Mouse (Mus musculus) bone marrow, adult 2 months (tissue): ENCODE data around the gene Aire. TPM values are rescaled to one million over a fixed set of nuclear protein-coding genes. Genes with fewer than 3 reads are reported as not detected.

ENCODE experiments used
- H3K27ac ChIP-seq: fragments of 200-500 bp; 2 replicates; pipeline ENCODE4 v1.5.1; 2012; ENCODE audit warnings: low read depth, mild to moderate bottlenecking, control low read depth, inconsistent platforms, low read length; ENCODE audit not compliant: control insufficient read depth, poor library complexity, insufficient read depth
- H3K4me1 ChIP-seq: fragments of 200-500 bp; 2 replicates; pipeline ENCODE4 v1.6.1; 2011; ENCODE audit warnings: low read length; ENCODE audit not compliant: control insufficient read depth, insufficient read depth
- H3K4me3 ChIP-seq: fragments of 200-500 bp; replicated peaks from 2 replicates; pipeline ENCODE3; 2011; ENCODE audit warnings: mild to moderate bottlenecking, low read depth, low read length, control low read depth; ENCODE audit not compliant: control insufficient read depth
- CTCF ChIP-seq: fragments of 200-500 bp; IDR thresholded peaks from 2 replicates; pipeline ENCODE4 v1.5.1; 2011; ENCODE audit warnings: low read length, control low read depth; ENCODE audit not compliant: control insufficient read depth, insufficient read depth
- POLR2A ChIP-seq: fragments of 200-500 bp; IDR thresholded peaks from 2 replicates; pipeline ENCODE4 v1.6.1; 2011; ENCODE audit warnings: low read depth, mild to moderate bottlenecking, control low read depth, low read length, borderline replicate concordance; ENCODE audit not compliant: control insufficient read depth
- WGBS: fragments of 180-500 bp; shearing (Covaris S2); methylation state at CpG from one replicate; pipeline ENCODE4 v1.1.7; 2018; 5-methylcytosine and 5-hydroxymethylcytosine counted together
- polyA plus RNA-seq: library from polyadenylated mRNA; stranded (reverse); fragments of >200 nt; gene quantifications from 2 replicates; pipeline ENCODE4 v1.2.4, GENCODE M21; 2011; ENCODE audit warnings: low replicate concordance; ENCODE audit not compliant: missing spikeins, insufficient read depth, insufficient read length

The Aire gene
- polyA plus RNA-seq, 1 experiment: not detected

GRCm38 (mm10) chr10:78084073-78084472 lies 40.7 kb upstream of the Aire start:
- TF ChIP-seq POLR2A (no peak), CTCF (no peak)
- peaks cover 3% of the 10 kb centered on the region for H3K4me1 ChIP-seq

DNA sequence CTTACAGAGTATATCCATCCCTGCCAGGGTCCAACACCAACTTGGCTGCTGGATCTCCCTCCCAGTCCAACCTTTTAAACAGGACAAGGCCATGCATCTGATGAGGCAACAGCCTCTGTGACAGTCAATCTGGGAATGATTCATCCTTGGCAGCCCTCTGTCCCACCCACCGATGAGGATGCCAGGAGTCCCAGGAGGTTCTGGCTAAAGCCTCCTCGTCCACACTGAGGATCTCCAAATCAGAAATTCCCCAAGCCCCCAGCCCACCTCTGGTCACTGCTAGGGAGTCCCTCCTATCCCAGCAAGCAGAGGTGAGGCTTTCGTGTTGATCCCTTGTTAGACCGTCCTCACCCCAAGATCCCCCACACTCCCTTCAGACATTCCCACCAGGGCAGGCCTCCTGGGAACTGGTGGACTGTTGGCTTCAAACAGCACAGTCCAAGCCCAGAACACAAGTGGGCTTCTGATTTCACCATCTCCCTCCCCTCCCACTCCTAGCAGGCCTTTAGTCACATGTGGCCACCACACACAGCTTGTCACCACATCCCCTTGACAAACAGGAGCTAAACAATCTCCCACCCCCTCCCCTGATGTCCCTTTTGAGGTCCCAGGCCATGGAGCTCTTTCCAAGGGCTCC lies 36.7 kb upstream of the Aire start:
- 74% methylated on average over 4 of the region's 4 CpGs for WGBS
- no peaks in the 10 kb centered on the region for H3K4me1 ChIP-seq
- no peak overlapping the region for H3K27ac ChIP-seq
- no peak overlapping the region for H3K4me3 ChIP-seq
- TF ChIP-seq CTCF (no peak), POLR2A (no peak)

More at GRCm38 (mm10) chr10:78084073-78084472, 40.7 kb upstream of the Aire start:
- no peak overlapping the region for H3K4me3 ChIP-seq
- no peak overlapping the region for H3K27ac ChIP-seq
- WGBS: 38% methylated on average over 1 of the region's 1 CpGs

DNA sequence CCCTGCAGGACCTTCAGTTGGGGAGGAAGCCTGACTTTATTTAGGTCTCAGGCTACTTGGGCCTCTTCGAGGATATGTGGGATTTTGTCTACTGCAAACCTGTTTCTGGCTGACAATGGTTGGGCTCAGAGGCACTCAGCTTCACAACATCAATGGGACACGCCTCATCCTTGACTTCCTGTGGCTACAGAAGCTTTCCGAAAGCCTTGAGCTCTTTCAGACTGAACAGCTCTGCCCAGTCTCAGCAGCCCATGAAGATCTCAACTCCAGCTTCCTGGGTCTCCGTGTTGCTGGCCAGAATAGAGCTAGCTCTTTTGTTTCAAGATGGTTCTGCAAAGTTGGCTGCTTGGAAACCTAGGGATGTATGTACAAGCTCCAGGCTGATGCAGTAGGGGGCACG lies 34.9 kb upstream of the Aire start:
- H3K4me3 ChIP-seq: no peak overlapping the region
- no peak overlapping the region for H3K27ac ChIP-seq
- no peak for TF ChIP-seq CTCF
- no peak for TF ChIP-seq POLR2A
- 57% methylated on average over 5 of the region's 5 CpGs for WGBS
- no peaks in the 10 kb centered on the region for H3K4me1 ChIP-seq

DNA sequence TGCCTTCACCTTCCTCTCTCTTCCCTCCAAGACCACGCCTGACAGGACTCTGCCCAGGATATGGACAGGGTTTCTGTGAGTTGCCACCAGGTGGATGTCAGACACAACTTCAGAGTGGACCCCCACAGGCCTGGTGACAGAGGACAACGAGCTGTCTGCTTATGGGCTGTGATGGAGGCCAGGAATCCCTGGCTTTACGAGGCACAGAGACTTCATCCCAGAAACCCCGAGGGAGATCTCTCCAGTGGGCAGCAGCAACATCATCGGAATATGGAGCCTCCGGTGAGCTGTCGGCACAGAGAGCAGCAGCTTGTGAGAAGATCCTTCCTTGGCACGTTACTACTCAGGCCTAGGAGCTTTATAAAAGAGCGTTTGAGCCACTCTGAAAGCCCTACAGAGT lies 34.5 kb upstream of the Aire start:
- WGBS: 74% methylated on average over 9 of the region's 9 CpGs
- Histone ChIP-seq H3K27ac (no peak overlapping the region), H3K4me3 (no peak overlapping the region), H3K4me1 (no peaks in the 10 kb centered on the region)
- TF ChIP-seq CTCF (no peak), POLR2A (no peak)

GRCm38 (mm10) chr10:78074977-78075376 lies 31.6 kb upstream of the Aire start:
- H3K27ac ChIP-seq: no peak overlapping the region
- no peak overlapping the region for H3K4me3 ChIP-seq
- TF ChIP-seq CTCF (no peak), POLR2A (no peak)
- WGBS: 3% methylated on average over 11 of the region's 11 CpGs
- no peaks in the 10 kb centered on the region for H3K4me1 ChIP-seq

- no peak overlapping the region for H3K27ac ChIP-seq
- TF ChIP-seq POLR2A (no peak), CTCF (no peak)
- no peaks in the 10 kb centered on the region; the same call in 1 of the 2 replicates for H3K4me1 ChIP-seq
- H3K4me3 ChIP-seq: no peak overlapping the region
- 73% methylated on average over 4 of the region's 4 CpGs for WGBS
Measured at GRCm38 (mm10) chr10:78074151-78074550, 30.7 kb upstream of the Aire start.

DNA sequence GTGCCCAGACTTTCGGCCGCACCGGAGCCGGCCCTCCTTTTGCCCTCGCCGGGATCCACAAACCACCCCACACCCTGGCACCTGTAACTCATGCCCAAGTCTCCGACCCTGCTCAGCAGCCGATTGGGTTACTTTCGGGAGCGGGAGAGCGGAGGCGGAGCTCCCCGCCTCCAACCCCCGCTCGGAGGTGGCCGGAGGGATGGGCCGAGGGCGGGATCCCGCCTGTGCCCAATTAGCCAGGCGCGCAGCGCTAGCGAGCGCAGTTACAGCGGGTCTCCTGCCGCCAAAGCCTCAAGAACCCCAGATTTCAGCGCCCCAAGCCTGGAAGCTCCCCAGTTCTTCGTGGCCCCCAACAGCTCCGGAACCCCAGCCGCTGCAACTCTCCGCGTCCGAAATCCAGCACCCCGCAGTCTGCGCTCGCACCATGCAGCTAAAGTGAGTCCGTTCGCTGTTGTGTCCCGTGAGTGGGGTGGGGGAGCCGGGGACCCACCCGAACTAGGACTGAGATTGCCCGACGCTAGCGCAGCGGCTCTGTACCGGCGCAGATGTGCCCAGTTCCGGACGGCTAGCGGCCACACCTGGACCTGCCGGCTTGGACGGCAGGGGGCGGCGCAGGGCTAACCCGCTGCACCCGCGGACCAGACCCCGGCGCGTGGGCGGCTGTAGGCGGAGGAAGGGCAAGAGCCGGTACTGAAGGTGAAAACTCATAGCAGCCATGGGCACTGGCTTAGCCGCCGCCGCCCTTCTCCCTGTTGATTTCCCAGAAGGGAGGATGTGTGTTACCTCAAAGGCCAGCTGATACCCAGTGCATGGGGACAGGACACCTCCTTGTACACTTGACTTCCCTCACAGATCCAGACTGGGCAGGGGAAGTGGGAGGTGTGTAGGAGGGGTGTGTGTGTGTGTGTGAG lies 25.9 kb upstream of the Aire start, which contains the start of gene Icosl:
Gene Icosl, plus strand, starts transcription at position 202 of the 911 bp plus-strand sequence.
- WGBS: under 1% methylated on average over 66 of the region's 66 CpGs
- Histone ChIP-seq H3K4me1 (no peaks in the 10 kb centered on the region; the same call in 1 of the 2 replicates), H3K4me3 (peak within 1 kb of the TSS; percentile 79), H3K27ac (peak within 1 kb of the TSS; percentile 88)
- TF ChIP-seq POLR2A: peak; percentile 57; the same call in 1 of the 2 replicates
- TF ChIP-seq CTCF: peak; percentile 56

DNA sequence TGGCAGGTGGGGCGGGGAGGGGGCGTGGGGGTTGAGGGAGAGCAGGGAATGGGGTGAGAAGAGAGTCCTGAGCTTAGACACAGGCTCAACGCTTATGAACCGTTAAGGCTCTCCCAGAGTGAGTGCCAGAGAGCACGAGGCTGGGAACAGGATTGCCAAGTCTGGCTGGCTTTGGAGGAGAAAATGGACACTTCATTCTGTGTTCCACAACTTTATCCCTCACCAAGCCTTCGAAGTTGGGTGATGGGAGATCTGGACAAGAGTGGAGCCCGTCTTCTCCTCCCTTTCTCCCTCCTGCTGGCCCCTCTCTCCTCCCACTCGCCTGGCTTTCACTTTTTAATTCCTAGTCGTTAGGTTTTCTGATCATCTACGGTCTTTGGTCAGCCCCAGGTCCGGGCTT lies 25.1 kb upstream of the Aire start:
- 21% methylated on average over 11 of the region's 11 CpGs for WGBS
- TF ChIP-seq CTCF (no peak), POLR2A (no peak)
- no peak overlapping the region for H3K27ac ChIP-seq

More for the DNA sequence above, 25.1 kb upstream of the Aire start:
- no peaks in the 10 kb centered on the region; the same call in 1 of the 2 replicates for H3K4me1 ChIP-seq
- H3K4me3 ChIP-seq: peak overlapping the region; percentile 4
